Mouse (Mus musculus) olfactory bulb, adult 2 months (tissue): ENCODE results near the gene Plcxd2.

ENCODE experiments used
- CTCF ChIP-seq: fragments of 200-500 bp; IDR thresholded peaks from 2 replicates; pipeline ENCODE4 v1.5.1; 2012; ENCODE audit warnings: low read depth, mild to moderate bottlenecking, low read length, moderate library complexity; ENCODE audit not compliant: insufficient read depth
- POLR2A ChIP-seq: fragments of 200-500 bp; IDR thresholded peaks from 2 replicates; pipeline ENCODE4 v1.6.1; 2012; ENCODE audit warnings: mild to moderate bottlenecking, low read depth, low read length, moderate library complexity; ENCODE audit not compliant: insufficient read depth

DNA sequence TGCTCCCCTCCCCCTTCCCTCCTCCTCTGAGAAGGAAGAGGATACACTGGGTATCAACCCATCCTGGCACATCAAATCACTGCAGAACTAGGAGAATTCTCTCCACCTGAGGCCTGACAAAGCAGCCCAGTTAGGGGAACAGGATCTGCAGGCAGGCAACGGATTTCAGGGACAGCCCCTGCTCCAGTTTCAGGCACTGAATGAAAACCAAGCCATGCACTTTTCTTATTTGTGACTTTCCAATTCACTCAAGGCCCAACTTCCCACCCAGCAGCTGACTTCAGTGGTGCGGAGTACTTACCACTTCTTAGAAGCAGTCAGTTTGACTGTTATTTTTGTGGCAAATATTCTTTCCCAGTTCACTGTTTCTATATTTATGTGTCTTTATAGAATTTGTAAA, 69.3 kb downstream of the Plcxd2 start:
- TF ChIP-seq CTCF (no peak), POLR2A (no peak)
